Mouse (Mus musculus) embryonic facial prominence, embryonic 15.5 days (tissue): ENCODE measurements at regions not wholly inside any gene's neighbourhood (a gene's known extent, or its start where the extent isn't known, plus 50 kb on each side); places are given as distances from the start of the nearest gene placed in this dataset.

ENCODE experiments used
- ATAC-seq: fragments of 200-750 bp; cut with Nextera tagmentation; 2 replicates; pipeline ENCODE4 v1.8.0; 2017; ENCODE audit warnings: low read depth, moderate TSS enrichment; ENCODE audit not compliant: insufficient number of reproducible peaks, low FRiP score, low TSS enrichment
- H3K27ac ChIP-seq: fragments of 300-500 bp; sonication (generic); replicated peaks from 2 replicates; pipeline ENCODE4 v1.5.1; 2015; ENCODE audit warnings: mild to moderate bottlenecking, inconsistent platforms
- H3K27me3 ChIP-seq: fragments of 300-500 bp; sonication (generic); 2 replicates; pipeline ENCODE4 v1.6.1; 2015; ENCODE audit warnings: inconsistent platforms
- H3K36me3 ChIP-seq: fragments of 300-500 bp; sonication (generic); 2 replicates; pipeline ENCODE4 v1.6.1; 2015; ENCODE audit warnings: mild to moderate bottlenecking, inconsistent platforms
- H3K4me1 ChIP-seq: fragments of 300-500 bp; sonication (generic); 2 replicates; pipeline ENCODE4 v1.6.1; 2015; ENCODE audit warnings: inconsistent platforms
- H3K4me2 ChIP-seq: fragments of 300-500 bp; sonication (generic); replicated peaks from 2 replicates; pipeline ENCODE4 v1.6.1; 2015; ENCODE audit warnings: mild to moderate bottlenecking, inconsistent platforms
- H3K4me3 ChIP-seq: fragments of 300-500 bp; sonication (generic); replicated peaks from 2 replicates; pipeline ENCODE4 v1.5.1; 2015; ENCODE audit warnings: mild to moderate bottlenecking, inconsistent platforms
- H3K9ac ChIP-seq: fragments of 300-500 bp; sonication (generic); 2 replicates; pipeline ENCODE4 v1.6.1; 2015; ENCODE audit warnings: inconsistent platforms
- H3K9me3 ChIP-seq: fragments of 300-500 bp; sonication (generic); replicated peaks from 2 replicates; pipeline ENCODE4 v1.6.1; 2016; ENCODE audit warnings: inconsistent platforms
- WGBS: fragments of 180-500 bp; shearing (Covaris S2); methylation state at CpG from one replicate; pipeline ENCODE4 v1.1.7; 2015; 5-methylcytosine and 5-hydroxymethylcytosine counted together

DNA sequence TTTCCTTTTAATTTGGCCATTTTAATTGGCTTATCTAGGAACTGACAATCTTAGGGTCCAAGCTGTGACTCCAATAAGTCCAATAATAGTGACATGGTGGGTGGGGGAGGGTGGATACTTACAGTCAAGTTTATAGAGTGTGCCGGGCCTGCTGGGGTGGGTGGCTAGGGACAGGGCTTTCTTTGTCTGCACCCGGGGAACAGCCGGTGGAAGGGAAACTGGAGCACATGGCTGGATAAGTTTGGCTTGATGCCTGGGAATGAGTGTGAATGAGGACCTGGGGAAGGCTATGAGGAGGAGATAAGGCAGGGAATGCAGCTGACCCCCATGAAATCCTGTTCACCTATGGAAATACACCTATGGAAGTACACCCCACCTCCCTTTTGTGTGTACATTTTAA is 81.7 kb upstream of the Cers4 start:
- Histone ChIP-seq H3K27me3 (no peaks in the 10 kb centered on the region), H3K27ac (no peak overlapping the region), H3K4me3 (no peak overlapping the region), H3K9ac (no peak overlapping the region), H3K4me1 (no peaks in the 10 kb centered on the region), H3K4me2 (no peak overlapping the region), H3K36me3 (no peaks in the 10 kb centered on the region), H3K9me3 (no peaks in the 10 kb centered on the region)
- 39% methylated on average over 3 of the region's 3 CpGs for WGBS
- ATAC-seq: no peak

- Histone ChIP-seq H3K4me2 (no peak overlapping the region), H3K27ac (no peak overlapping the region), H3K9me3 (no peaks in the 10 kb centered on the region), H3K4me1 (no peaks in the 10 kb centered on the region), H3K9ac (no peak overlapping the region), H3K4me3 (no peak overlapping the region), H3K36me3 (no peaks in the 10 kb centered on the region), H3K27me3 (no peaks in the 10 kb centered on the region)
- 82% methylated on average over 2 of the region's 2 CpGs for WGBS
- no peak for ATAC-seq
These were observed 81.0 kb upstream of the Cers4 start for GRCm38 (mm10) chr8:4411836-4412235.

DNA sequence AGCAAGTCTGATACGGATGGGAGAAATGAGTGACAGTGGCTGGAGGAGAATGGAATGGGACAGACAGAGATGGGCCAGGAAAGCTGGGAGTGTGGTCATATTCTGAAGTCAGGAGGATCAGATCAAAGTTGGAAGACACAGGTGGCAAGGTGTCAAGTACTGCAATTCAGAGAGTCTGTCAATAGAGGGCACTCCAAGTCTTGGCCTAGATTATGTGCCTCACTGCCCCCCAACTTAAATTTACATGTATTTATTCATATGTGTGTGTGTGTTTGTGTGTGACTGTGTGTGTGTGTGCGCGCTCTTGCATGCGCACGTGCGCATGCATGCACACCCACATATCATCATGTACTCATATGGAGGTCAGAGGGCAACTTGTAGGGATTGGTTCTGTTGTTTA is 79.6 kb upstream of the Cers4 start:
- peak overlapping the region; percentile 55 for H3K27ac ChIP-seq
- H3K4me2 ChIP-seq: no peak overlapping the region
- H3K4me1 ChIP-seq: no peaks in the 10 kb centered on the region
- WGBS: 49% methylated on average over 6 of the region's 6 CpGs
- H3K4me3 ChIP-seq: no peak overlapping the region
- no peaks in the 10 kb centered on the region for H3K27me3 ChIP-seq
- no peak overlapping the region for H3K9ac ChIP-seq
- no peaks in the 10 kb centered on the region for H3K36me3 ChIP-seq
- H3K9me3 ChIP-seq: no peaks in the 10 kb centered on the region
- no peak for ATAC-seq

- Histone ChIP-seq H3K36me3 (no peaks in the 10 kb centered on the region), H3K4me2 (no peak overlapping the region), H3K9me3 (no peaks in the 10 kb centered on the region), H3K4me1 (no peaks in the 10 kb centered on the region), H3K4me3 (no peak overlapping the region), H3K27me3 (no peaks in the 10 kb centered on the region), H3K9ac (no peak overlapping the region), H3K27ac (peak overlapping the region; percentile 55; the same call in 1 of the 2 replicates)
- WGBS: 39% methylated on average over 4 of the region's 4 CpGs
- 0 out of 2 replicates have a peak, but pooled peaks have one; percentile 19 for ATAC-seq
These were observed 79.1 kb upstream of the Cers4 start for GRCm38 (mm10) chr8:4413764-4414163.

GRCm38 (mm10) chr8:4417141-4417540 is 75.7 kb upstream of the Cers4 start:
- H3K27ac ChIP-seq: no peak overlapping the region
- 72% methylated on average over 3 of the region's 3 CpGs for WGBS

GRCm38 (mm10) chr8:4433161-4433560 is 59.7 kb upstream of the Cers4 start:
- Histone ChIP-seq H3K9me3 (no peaks in the 10 kb centered on the region), H3K36me3 (no peaks in the 10 kb centered on the region), H3K27ac (no peak overlapping the region), H3K4me1 (no peaks in the 10 kb centered on the region), H3K4me3 (no peak overlapping the region), H3K9ac (no peak overlapping the region), H3K27me3 (no peaks in the 10 kb centered on the region), H3K4me2 (no peak overlapping the region)
- 54% methylated on average over 2 of the region's 2 CpGs for WGBS
- no peak for ATAC-seq

More at GRCm38 (mm10) chr8:4417141-4417540, 75.7 kb upstream of the Cers4 start:
- Histone ChIP-seq H3K4me1 (no peaks in the 10 kb centered on the region), H3K4me2 (no peak overlapping the region), H3K9me3 (no peaks in the 10 kb centered on the region), H3K36me3 (no peaks in the 10 kb centered on the region), H3K27me3 (no peaks in the 10 kb centered on the region), H3K9ac (no peak overlapping the region), H3K4me3 (no peak overlapping the region)
- no peak for ATAC-seq

- Histone ChIP-seq H3K4me1 (no peaks in the 10 kb centered on the region), H3K9ac (no peak overlapping the region), H3K4me3 (no peak overlapping the region), H3K9me3 (no peaks in the 10 kb centered on the region), H3K27ac (no peak overlapping the region), H3K27me3 (no peaks in the 10 kb centered on the region), H3K36me3 (no peaks in the 10 kb centered on the region), H3K4me2 (no peak overlapping the region)
- 71% methylated on average over 3 of the region's 3 CpGs for WGBS
- no peak for ATAC-seq
These were observed 56.3 kb upstream of the Cers4 start for GRCm38 (mm10) chr8:4436546-4436945.
